Mouse (Mus musculus) left cerebral cortex, adult 8-10 months (tissue): Measurements from ENCODE around the gene Polr3h. TPM values are rescaled to one million over a fixed set of nuclear protein-coding genes. Genes with fewer than 3 reads are reported as not detected.
"Not testable (repeated sequence)": the region's sequence is repeated elsewhere in the genome, so short reads cannot be mapped to it uniquely, and the experiment has no call there.

Source experiments
- DNase-seq, 2 experiments: peaks; one replicate each; pipeline ENCODE4 v3.0.0; 2022; ENCODE audit warnings: low spot score in 2 of 2
- total RNA-seq, 4 experiments: library from RNA; stranded (reverse); gene quantifications; 2 replicates each; pipeline ENCODE4 v1.2.4; 2022

Polr3h gene
- total RNA-seq, 4 experiments from 2014 or later: 52.4 to 56.6 (median 55.3) TPM

DNA sequence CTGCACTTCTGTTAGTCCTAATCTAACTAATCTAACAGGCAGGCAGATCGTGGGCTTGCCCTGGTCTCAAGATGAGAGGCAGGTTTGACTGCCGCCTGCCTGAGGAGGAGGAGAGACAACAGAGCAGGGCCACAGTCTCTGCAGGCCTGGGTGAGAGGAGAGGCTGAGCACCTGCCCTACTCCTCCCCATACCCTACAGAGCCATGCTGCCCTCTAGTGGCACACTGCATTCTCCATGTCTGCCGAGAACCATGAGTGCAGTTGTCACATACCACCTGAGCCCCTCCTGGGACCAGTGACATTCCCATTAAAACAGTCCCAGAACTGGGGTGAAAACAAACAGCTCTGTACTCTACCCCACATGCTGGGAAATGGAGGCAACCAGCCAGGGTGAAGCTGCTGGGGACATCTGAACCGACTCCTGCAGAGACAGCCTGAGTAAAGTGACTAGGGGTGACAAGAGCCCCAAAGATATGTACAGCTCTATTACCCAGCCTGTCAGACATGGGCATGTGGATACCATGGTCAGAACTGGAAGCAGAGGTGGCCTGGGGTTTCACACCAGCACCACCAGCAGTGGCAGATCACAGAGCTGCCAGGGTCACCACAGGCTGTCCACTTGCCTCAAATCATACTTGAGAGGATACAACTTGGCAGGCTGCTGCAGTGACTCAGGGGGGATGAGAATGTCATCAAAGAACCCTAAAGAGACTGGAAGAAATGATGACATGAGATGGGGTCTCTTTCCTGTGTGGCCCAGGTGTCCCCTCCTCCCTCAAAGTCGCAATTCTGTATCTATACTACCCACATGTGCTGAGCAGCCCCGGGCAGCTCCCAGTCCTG, 8.2 kb downstream of the Polr3h start:
- DNase-seq: no peak

DNA sequence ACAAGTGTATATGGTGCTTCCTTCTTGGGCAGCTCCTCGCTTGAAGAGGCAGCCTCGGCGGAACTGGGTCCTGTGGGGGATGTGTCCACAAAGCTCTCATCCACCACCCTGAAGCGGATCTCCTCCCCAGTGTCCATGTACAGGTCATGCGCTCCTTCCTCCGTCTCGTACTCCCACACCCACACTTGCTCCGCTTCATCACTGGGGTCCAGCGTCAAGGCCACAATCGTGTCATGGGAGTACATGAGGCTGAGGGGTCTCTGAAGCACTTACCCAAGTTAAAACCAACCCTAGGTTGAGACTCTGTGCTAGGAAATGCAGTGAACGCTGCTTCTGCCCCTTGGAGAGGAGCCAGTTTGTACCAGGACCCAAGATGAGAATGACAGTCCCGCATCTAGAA, 8.8 kb downstream of the Polr3h start:
- no peak for DNase-seq

DNA sequence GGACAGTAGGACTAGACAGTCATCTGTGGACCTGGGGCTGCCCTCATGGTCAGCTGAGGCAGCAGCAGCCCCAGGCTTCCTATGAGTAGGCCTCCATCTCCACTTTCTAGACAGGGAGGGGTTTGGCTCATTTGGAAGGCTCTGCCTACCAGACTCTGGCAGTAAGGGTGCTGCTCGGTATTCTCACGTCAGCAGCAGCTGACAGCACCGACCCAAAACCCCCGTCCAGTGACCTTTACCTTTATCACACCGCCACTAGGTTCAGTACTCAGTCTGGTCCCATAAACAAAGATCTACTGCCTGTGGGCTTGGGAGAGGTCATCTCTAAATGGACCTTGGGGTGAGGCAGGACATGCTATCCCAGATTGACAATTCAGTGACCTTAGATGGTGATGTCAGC, 10.4 kb downstream of the Polr3h start:
- no peak for DNase-seq

DNA sequence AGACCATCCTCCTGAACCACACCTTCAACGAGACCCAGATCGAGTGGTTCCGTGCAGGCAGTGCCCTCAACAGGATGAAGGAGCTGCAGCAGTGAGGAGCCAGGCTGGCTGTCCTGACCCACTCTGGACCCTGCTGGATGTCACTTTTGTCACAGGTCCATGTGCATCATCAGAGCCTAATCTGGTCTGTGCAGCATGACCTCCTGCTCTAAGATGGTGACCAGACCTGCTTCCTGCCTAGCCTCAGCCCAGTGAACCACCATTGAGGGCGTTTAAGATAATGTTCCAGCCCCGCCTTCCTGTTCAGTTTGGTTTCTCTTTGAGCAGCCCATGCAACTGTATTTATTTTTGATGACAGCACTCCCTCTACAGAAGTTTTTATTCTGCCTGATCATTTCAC, 11.4 kb downstream of the Polr3h start:
- no peak for DNase-seq

DNA sequence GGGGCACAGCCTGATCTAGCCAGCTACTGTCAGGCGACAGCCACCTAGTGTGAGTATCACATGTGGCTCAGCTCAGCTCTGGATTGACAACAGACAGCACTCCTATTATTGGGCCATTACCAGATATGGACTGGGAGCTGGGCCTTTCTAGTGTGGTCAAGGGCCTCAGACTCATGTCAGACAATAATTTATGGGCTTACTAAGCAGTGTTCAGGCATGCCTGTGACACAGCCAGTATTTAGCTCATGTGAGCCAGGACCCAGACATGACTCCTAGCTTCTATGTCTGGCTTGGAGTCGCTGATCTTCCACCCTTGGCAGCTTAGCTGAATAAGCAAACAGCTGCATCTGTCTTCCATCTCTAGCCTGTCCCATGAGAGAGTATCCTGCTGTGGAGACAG, 13.5 kb downstream of the Polr3h start:
- DNase-seq: no peak

DNA sequence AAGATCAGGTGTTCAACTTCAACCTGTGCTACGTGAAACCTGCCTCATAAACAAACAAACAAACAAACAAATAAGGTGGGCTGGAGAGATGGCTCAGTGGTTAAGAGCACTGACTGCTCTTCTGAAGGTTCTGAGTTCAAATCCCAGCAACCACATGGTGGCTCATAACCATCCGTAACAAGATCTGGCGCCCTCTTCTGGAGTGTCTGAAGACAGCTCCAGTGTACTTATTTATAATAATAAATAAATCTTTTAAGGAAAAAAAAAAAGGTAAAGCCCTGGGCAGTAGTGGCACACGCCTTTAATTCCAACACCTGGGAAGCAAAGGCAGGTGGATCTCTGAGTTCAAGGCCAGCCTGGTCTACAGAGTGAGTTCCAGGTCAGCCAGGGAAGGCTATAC, 17.3 kb downstream of the Polr3h start:
- DNase-seq: not testable (repeated sequence)

DNA sequence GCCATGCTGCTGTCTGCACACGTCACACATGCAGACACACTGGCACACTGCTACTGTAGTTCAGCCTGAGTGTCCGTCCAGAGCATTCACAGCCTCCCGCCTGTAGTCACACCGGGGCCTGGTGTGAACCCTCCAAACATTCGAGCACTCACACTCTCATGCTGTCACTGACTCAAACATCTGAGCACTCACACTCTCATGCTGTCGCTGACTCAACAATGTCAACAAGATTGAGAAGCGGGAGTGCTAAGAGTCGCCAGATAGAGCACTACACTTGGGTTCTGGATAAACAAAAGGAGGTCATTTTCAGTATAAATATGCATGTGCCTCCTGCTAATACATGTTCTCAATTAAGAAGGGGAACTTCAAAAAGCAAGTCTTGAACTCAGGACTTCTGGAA, 18.1 kb downstream of the Polr3h start:
- no peak for DNase-seq

DNA sequence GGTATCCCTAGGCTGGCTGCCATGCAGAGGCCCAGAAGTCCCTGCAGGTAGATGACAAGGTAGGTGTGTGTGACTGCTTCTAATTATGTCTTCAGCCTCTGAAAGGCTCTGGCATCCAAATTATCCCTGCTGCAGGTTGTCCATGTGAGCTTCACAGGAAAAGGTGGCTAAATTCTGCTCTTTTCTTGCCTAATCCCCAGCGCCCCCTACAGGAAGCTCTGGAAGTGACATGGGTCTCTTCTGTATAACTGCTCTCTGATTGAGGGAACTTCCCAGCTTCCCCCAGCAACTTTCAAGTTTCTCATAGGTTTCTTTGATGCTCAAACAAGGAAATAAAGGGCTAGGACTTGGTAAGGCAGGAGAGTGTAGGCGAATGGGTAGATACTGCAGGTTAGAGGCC, 21.1 kb downstream of the Polr3h start:
- peak in 1 of 2 experiments; percentile 65 for DNase-seq

DNA sequence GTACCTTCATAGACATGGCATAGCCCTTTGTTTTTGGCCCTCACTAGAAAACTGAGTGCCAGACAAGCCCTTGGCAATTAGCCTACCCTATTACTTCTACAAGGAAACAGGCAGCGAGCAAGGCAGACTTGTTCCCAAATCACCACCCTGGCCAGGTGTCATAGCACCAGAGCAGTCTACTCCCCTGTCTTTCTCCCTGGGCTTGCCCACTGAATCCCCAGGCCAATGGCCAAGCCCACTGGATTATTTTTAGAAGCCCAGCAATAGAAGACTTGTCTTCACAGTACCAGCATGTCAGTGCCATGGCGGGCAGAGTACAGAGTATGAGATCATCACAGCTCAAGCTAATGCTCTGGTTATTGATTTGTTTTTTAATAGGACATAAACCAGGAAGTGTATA, 27.3 kb downstream of the Polr3h start:
- no peak for DNase-seq

DNA sequence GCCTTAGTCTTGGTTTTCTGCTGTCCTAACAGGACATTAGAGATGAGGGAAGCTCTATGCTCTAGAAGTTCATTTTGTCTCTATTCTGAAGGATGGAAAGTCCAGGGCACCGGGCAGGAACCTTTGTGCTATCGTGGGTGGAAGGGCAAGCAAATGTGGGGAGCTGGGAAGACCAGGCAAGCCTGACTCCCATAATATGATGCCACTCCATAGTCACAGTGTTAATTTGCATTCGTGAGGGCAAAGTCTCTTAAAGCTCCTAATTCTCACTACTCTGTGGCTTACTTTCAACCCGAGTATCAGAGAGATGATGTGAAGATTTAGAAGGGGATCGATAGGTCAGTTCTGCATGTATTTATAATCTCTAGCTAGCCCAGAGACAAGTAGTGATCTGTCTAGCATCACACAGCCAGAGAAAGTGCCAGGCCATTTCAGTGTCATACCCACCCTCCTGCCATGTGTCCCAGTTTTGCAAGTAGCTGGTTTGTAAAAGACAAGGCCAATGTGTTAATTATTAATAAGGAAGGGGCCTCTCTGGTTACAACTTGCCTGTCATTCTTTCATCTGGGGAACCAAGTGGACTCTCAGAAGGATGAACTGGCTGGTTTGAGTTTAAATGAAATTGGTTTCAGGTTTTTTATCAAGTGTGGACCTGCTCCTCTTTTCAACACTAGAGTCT, 28.3 kb downstream of the Polr3h start:
- DNase-seq: no peak

DNA sequence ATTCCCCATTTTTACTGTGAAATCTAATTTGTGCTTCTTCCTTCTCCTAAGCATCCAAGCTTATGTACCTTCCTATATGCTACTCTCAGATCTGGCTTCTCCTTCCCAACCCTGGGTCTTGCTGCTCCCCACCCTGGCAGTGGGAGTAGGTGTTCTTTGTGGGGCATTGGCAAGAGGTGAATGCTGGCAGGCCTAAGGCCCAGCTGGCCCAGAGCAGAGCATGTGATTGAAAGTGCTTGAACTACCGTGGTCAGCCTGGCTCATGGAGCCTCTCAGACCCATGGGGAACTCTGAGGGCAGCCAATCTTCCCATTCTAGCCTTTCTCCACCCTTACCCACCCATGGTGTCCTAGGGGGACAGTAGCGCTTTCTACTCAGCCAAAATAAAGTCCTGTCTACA, 29.6 kb downstream of the Polr3h start:
- no peak for DNase-seq

DNA sequence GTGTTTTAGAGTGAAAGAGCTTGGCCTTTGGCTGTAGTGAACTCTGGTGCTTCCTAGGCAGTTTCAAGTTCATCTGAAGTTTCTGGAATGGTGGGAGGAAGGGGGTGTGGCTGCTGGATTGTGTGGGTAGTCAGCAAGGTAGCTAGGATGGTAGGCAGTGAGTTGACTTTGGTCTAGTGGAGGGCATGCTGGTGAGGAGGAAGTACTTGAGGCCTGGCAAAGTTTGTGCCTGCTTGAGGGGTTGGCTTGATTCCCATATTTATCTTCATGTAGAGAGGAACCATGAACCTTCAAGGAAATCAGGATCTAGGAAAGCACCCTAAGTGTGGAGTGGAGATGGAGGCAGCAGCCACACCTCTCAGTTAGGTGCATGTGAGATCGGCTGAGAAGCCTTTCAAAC, 32.0 kb downstream of the Polr3h start:
- no peak for DNase-seq

DNA sequence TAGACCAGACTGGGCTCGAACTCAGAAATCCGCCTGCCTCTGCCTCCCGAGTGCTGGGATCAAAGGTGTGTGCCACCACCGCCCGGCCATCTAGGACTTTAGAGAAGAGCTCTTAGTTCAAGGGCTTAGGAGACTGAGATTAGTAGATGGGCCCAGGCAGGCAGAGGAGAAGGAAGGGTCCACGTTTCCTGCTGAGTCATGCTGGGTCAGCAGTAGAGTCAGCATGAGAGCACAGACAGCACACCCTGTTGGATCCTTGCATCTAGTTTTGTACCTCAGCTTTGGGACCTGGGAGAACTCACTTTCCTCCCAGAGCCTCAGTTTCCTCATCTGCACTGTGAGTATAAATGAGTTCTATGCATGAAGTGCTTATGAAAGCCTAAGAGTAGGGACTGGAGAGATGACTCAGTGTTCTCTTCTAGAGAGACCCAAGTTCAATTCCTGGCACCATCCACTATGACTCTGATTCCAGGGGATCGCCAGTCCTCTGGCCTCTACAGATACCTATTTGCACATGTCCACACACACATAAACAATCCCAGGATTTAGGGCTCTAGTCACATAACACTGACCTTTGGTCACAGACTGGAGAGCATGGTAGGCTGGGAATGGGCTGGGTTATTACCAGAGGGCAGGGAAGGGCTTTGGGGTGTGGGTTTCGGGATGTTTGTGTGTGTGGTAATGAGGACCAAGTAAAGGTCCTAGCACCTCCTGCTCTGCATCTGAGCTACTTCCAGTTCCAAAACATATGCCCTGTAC, 34.0 kb downstream of the Polr3h start:
- DNase-seq: no peak

DNA sequence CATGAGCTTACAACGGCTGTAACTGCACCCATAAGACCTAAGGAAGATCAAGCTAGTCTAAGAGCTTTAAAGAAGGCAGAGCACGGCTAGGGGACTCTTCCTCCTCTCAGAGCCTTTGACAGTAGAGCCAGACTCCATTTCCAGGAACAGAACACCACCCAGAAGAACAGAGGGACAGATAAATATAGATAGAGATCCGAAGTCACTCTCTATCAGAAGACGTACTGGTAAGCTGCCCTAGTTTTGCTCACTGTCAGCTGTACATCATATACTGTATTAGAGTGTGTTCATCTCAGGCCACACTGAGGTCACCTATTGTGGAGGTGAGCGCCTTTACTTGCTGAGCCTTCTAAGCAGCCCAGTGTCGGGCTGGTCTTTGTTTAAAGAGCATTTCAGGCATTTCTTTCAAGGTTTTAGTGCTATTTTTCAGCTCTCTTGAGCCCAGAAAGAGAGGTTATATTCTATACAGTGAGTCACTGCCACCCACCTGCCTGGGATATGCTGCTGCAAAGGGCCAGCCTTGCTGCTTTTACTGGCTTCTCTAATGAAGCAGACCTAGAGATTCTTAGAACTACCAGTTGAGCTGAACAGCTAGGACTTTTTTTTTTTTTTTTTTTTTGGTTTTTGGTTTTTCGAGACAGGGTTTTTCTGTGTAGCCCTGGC, 34.8 kb downstream of the Polr3h start:
- DNase-seq: peak in 1 of 2 experiments; percentile 78

DNA sequence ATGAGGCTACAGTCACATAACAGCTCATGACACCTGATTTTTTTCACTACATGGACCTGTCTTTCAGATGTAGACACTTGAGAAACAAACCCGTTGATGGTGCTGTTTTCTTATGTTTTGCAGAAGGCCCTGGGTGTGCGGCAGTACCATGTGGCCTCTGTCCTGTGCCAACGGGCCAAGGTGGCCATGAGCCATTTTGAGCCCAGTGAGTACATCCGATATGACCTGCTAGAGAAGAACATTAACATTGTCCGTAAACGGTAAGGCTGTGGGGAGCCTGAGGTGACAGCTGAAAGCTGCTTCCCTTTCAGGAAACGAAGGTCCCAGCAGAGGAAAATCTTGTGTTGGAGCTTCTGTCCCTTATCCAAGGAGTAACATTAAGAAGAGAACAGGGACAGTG, 36.9 kb downstream of the Polr3h start:
- DNase-seq: no peak

DNA sequence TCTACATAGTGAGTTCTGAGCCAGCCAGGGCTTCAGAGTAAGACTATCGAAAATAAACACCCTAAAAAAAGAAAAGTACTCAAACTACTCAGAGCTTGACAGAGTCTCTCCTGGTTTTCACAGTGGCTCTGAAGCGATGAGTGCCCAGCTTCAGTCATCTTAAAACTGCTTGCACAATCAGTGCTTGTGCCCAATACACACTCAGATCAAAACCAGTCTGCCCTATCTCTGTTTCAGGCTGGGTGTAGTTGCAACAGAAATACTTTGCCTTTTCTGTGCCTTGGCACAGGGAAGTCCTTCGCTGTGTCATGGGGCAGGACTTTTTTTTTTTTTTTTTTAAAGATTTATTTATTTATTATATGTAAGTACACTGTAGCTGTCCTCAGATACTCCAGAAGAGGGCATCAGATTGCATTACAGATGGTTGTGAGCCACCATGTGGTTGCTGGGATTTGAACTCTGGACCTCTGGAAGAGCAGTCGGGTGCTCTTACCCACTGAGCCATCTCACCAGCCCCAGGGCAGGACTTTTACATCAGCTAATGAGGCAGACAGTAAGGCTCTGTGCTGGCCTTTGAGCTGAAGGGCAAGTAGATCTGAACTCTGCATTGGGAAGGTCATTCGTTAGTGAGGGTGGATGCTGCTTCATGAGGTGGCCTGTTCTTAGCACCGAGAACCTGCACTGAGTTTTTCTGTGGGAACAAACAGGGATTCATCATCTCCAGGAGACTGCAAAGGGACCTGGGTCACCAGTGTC, 39.1 kb downstream of the Polr3h start:
- DNase-seq: no peak

DNA sequence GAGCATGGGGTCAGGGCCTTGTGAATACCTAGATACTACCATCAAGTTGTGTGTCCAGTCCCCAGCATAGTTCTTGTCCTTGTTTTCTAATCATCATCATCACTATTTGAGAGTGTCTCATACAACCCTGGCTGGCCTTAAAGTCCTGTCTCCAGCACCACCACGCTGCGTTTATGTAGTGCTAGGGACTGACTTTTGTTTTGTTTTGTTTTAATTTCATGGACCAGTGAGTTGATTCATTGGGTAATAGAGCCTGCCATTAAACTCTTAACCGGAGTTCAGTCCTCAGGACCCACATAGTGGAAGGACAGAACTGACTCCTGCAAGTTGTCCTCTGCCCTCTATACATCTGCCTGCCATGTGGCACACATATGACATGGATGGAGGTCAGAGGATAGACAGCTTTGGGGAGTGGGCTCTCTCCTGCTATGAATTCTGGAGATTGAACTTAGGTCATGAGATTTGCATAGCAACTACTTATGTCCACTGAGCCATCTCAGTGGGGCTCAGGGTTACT, 40.6 kb downstream of the Polr3h start:
- no peak for DNase-seq

DNA sequence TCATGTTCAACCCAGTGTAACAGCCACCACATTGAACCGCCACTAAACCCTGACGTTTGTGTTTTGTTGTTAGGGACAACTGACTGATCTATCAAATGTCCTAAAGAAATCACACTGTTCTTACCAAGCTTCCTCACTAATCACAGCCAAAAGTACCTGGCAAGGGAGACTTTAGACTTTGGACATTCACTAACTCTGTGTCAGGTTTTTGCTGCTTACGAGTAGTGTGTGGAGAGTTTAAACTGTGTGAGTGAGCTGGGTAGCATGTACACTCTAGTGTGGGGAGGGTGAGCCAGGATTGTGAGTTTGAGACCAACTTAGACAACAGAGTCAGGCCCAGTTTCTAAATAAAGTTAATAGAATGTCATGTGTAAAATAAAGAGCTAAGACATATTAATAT, 43.7 kb downstream of the Polr3h start:
- DNase-seq: no peak

DNA sequence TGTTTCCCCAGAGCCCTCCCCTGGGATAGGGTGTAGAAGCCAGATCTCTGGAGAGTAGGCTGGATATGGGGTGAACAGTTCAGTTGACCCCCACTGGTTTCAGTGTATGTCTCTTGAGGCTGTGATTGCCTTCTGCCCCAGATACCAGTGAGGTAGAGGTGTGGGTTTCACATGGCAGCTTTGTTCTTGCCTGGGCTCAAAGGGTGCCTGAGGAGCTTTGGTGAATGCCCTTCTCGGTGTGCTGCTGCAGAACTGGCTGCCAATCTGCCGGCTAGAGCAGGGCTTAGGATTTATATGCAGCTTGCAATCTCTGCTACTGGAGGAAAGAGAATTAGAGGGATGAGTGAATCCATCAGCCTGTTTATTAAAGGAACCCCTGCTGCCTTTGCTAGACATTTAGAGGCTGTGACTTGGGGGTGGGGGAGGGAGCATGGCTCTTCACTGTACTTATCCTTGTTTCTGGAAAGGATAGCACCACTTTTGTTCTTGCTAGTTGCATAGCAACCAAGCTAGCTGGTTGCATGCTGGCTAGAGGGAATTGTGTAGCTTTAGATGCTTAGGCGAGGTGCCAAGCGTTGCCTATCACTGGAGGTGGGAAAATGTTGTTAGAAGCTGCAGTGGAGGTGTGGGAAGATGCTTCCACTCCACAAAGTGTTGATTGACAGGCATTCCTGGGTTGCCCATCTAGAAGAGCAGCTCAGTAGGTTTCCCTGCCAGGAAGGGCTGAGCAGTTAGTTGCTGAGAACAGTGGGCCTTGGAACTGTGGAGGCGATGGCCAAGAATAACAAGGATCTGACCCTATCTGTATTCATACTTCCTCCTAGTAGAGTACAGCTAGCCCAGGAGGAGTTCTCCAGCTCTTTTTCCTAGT, 46.3 kb downstream of the Polr3h start:
- DNase-seq: peak; percentile 65 to 90
